Mouse (Mus musculus) limb, embryonic 12.5 days (tissue): ENCODE results near the gene Dhdh. TPM values are rescaled to one million over a fixed set of nuclear protein-coding genes. Genes with fewer than 3 reads are reported as not detected.
A peak's percentile ranks its signal among the peaks of the same experiment; 100 is the strongest.
"Not testable (repeated sequence)": the region's sequence is repeated elsewhere in the genome, so short reads cannot be mapped to it uniquely, and the experiment has no call there.

Experiments
- ATAC-seq: fragments of 200-750 bp; cut with Nextera tagmentation; 2 replicates; pipeline ENCODE4 v1.8.0; 2017; ENCODE audit warnings: low read depth, moderate TSS enrichment; ENCODE audit not compliant: insufficient number of reproducible peaks, insufficient read depth, low FRiP score, low TSS enrichment
- H3K27ac ChIP-seq: fragments of 300-500 bp; sonication (generic); 2 replicates; pipeline ENCODE4 v1.5.1; 2016; ENCODE audit warnings: mild to moderate bottlenecking, moderate library complexity
- H3K27me3 ChIP-seq: fragments of 300-500 bp; sonication (generic); 2 replicates; pipeline ENCODE4 v1.6.1; 2016; ENCODE audit warnings: mild to moderate bottlenecking, moderate library complexity
- H3K36me3 ChIP-seq: fragments of 300-500 bp; sonication (generic); 2 replicates; pipeline ENCODE4 v1.6.1; 2016; ENCODE audit warnings: mild to moderate bottlenecking, moderate library complexity
- H3K4me1 ChIP-seq: fragments of 300-500 bp; sonication (generic); replicated peaks from 2 replicates; pipeline ENCODE4 v1.6.1; 2016
- H3K4me2 ChIP-seq: fragments of 300-500 bp; sonication (generic); 2 replicates; pipeline ENCODE4 v1.6.1; 2016; ENCODE audit warnings: mild to moderate bottlenecking, moderate library complexity
- H3K4me3 ChIP-seq: fragments of 300-500 bp; sonication (generic); replicated peaks from 2 replicates; pipeline ENCODE4 v1.5.1; 2016; ENCODE audit warnings: mild to moderate bottlenecking
- H3K9ac ChIP-seq: fragments of 300-500 bp; sonication (generic); replicated peaks from 2 replicates; pipeline ENCODE4 v1.6.1; 2016; ENCODE audit warnings: mild to moderate bottlenecking, moderate library complexity
- H3K9me3 ChIP-seq: fragments of 300-500 bp; sonication (generic); 2 replicates; pipeline ENCODE4 v1.6.1; 2016; ENCODE audit warnings: mild to moderate bottlenecking, moderate library complexity
- WGBS: fragments of 180-500 bp; shearing (Covaris S2); methylation state at CpG from one replicate; pipeline ENCODE4 v1.1.7; 2016; 5-methylcytosine and 5-hydroxymethylcytosine counted together
- polyA plus RNA-seq: library from polyadenylated mRNA; unstranded; fragments of >200 nt; fragmentation: Nextera tagmentation; extraction: Ambion mirVana; gene quantifications from 2 replicates; pipeline ENCODE4 v1.2.1, GENCODE M21; 2016

Dhdh gene
- polyA plus RNA-seq, 1 experiment from 2014 or later, result 3.2 TPM

GRCm38 (mm10) chr7:45460377-45460776 lies 28.2 kb downstream of the Dhdh start:
- H3K27me3 ChIP-seq, result no peaks in the 10 kb centered on the region
- peak overlapping the region; percentile 67 for H3K4me2 ChIP-seq
- peak overlapping the region; percentile 44; the same call in 1 of the 2 replicates for H3K9ac ChIP-seq
- H3K36me3 ChIP-seq, result peaks cover 76% of the 10 kb centered on the region
- H3K9me3 ChIP-seq, result no peaks in the 10 kb centered on the region
- peak overlapping the region; percentile 82 for H3K27ac ChIP-seq
- 74% methylated on average over 7 of the region's 7 CpGs for WGBS
- ATAC-seq, result no peak
- peaks cover 38% of the 10 kb centered on the region for H3K4me1 ChIP-seq
- H3K4me3 ChIP-seq, result peak overlapping the region; percentile 78

- peak; percentile 96 for ATAC-seq
- H3K9ac ChIP-seq, result peak within 1 kb of the TSS; percentile 87
- peak within 1 kb of the TSS; percentile 97 for H3K27ac ChIP-seq
- H3K36me3 ChIP-seq, result peaks cover 76% of the 10 kb centered on the region
- peak within 1 kb of the TSS; percentile 67 for H3K4me2 ChIP-seq
- WGBS, result 2% methylated on average over 32 of the region's 37 CpGs
- not testable (repeated sequence) for H3K27me3 ChIP-seq, H3K9me3 ChIP-seq
- peak within 1 kb of the TSS; percentile 78 for H3K4me3 ChIP-seq
- peaks cover 37% of the 10 kb centered on the region for H3K4me1 ChIP-seq
Measured at GRCm38 (mm10) chr7:45459564-45460140, 29.0 kb downstream of the Dhdh start, which contains the start of gene Ftl1. Ftl1 (minus strand) TSS chr7:45459884.

GRCm38 (mm10) chr7:45458748-45459563 lies 29.6 kb downstream of the Dhdh start:
- Histone ChIP-seq H3K9me3 (no peaks in the 10 kb centered on the region), H3K36me3 (peaks cover 76% of the 10 kb centered on the region), H3K4me3 (peak overlapping the region; percentile 78), H3K27ac (peak overlapping the region; percentile 97), H3K4me2 (peak overlapping the region; percentile 67), H3K27me3 (no peaks in the 10 kb centered on the region), H3K9ac (peak overlapping the region; percentile 87), H3K4me1 (peaks cover 37% of the 10 kb centered on the region)
- 1% methylated on average over 41 of the region's 43 CpGs for WGBS
- ATAC-seq, result peak; percentile 49

GRCm38 (mm10) chr7:45457204-45458060 lies 31.2 kb downstream of the Dhdh start:
- H3K36me3 ChIP-seq, result peaks cover 76% of the 10 kb centered on the region
- peak overlapping the region; percentile 87; the same call in 1 of the 2 replicates for H3K9ac ChIP-seq
- ATAC-seq, result no peak
- peak overlapping the region; percentile 78 for H3K4me3 ChIP-seq
- peak overlapping the region; percentile 97; the same call in 1 of the 2 replicates for H3K27ac ChIP-seq
- no peaks in the 10 kb centered on the region for H3K27me3 ChIP-seq
- peaks cover 37% of the 10 kb centered on the region for H3K4me1 ChIP-seq
- no peaks in the 10 kb centered on the region for H3K9me3 ChIP-seq
- WGBS, result 66% methylated on average over 10 of the region's 10 CpGs
- H3K4me2 ChIP-seq, result peak overlapping the region; percentile 67

- 54% methylated on average over 9 of the region's 9 CpGs for WGBS
- Histone ChIP-seq H3K27ac (peak overlapping the region; percentile 97; the same call in 1 of the 2 replicates), H3K4me2 (peak overlapping the region; percentile 67), H3K36me3 (peaks cover 77% of the 10 kb centered on the region), H3K4me3 (no peak overlapping the region), H3K9me3 (no peaks in the 10 kb centered on the region), H3K4me1 (peaks cover 37% of the 10 kb centered on the region), H3K27me3 (no peaks in the 10 kb centered on the region), H3K9ac (no peak overlapping the region)
- ATAC-seq, result no peak
Measured at GRCm38 (mm10) chr7:45456721-45457203, 31.8 kb downstream of the Dhdh start.

- Histone ChIP-seq H3K27ac (no peak overlapping the region), H3K4me1 (peaks cover 33% of the 10 kb centered on the region), H3K9ac (no peak overlapping the region), H3K4me3 (no peak overlapping the region), H3K9me3 (no peaks in the 10 kb centered on the region), H3K27me3 (no peaks in the 10 kb centered on the region), H3K36me3 (peaks cover 74% of the 10 kb centered on the region), H3K4me2 (no peak overlapping the region)
- ATAC-seq, result no peak
- whole genome bisulfite sequencing, result 74% methylated on average over 13 of the region's 13 CpGs
Measured at GRCm38 (mm10) chr7:45455932-45456696, 32.5 kb downstream of the Dhdh start.

- 86% methylated on average over 15 of the region's 15 CpGs for WGBS
- H3K9ac ChIP-seq, result no peak overlapping the region
Measured at GRCm38 (mm10) chr7:45454971-45455370, 33.6 kb downstream of the Dhdh start.

GRCm38 (mm10) chr7:45451344-45451982 lies 37.1 kb downstream of the Dhdh start:
- Histone ChIP-seq H3K4me3 (no peak overlapping the region), H3K36me3 (peaks cover 74% of the 10 kb centered on the region), H3K4me1 (peaks cover 3% of the 10 kb centered on the region; the same call in 1 of the 2 replicates), H3K27ac (no peak overlapping the region), H3K9me3 (no peaks in the 10 kb centered on the region), H3K9ac (no peak overlapping the region), H3K27me3 (no peaks in the 10 kb centered on the region), H3K4me2 (no peak overlapping the region)
- WGBS, result 57% methylated on average over 23 of the region's 23 CpGs
- ATAC-seq, result peak; percentile 54

More at GRCm38 (mm10) chr7:45454971-45455370, 33.6 kb downstream of the Dhdh start:
- Histone ChIP-seq H3K4me3 (no peak overlapping the region), H3K9me3 (no peaks in the 10 kb centered on the region), H3K27me3 (no peaks in the 10 kb centered on the region), H3K27ac (no peak overlapping the region), H3K4me2 (no peak overlapping the region), H3K36me3 (peaks cover 75% of the 10 kb centered on the region), H3K4me1 (peaks cover 22% of the 10 kb centered on the region)
- ATAC-seq, result no peak

- Histone ChIP-seq H3K27ac (no peak overlapping the region), H3K9me3 (no peaks in the 10 kb centered on the region), H3K27me3 (no peaks in the 10 kb centered on the region), H3K4me2 (no peak overlapping the region), H3K9ac (no peak overlapping the region), H3K4me3 (no peak overlapping the region), H3K36me3 (peaks cover 72% of the 10 kb centered on the region), H3K4me1 (no peaks in the 10 kb centered on the region; the same call in 1 of the 2 replicates)
- no peak for ATAC-seq
- 80% methylated on average over 1 of the region's 1 CpGs for WGBS
Measured at GRCm38 (mm10) chr7:45449974-45450373, 38.6 kb downstream of the Dhdh start.
